Mouse (Mus musculus) ovary, postnatal 10 days (tissue): Measurements from ENCODE around the gene Wwox.

Source experiments
- DNase-seq: peaks from one replicate; pipeline ENCODE4 v3.0.0; 2022; ENCODE audit warnings: low spot score

The Wwox gene

GRCm38 (mm10) chr8:115025390-115026098, 586.1 kb downstream of the Wwox start:
- DNase-seq: no peak

GRCm38 (mm10) chr8:115026201-115026600, 586.7 kb downstream of the Wwox start:
- DNase-seq: no peak

- DNase-seq: no peak
Measured at GRCm38 (mm10) chr8:115033194-115033593, 593.7 kb downstream of the Wwox start.

GRCm38 (mm10) chr8:115036016-115036415, 596.6 kb downstream of the Wwox start:
- DNase-seq: no peak

GRCm38 (mm10) chr8:115038426-115038825, 599.0 kb downstream of the Wwox start:
- DNase-seq: no peak

- DNase-seq: no peak
Measured at GRCm38 (mm10) chr8:115045746-115046145, 606.3 kb downstream of the Wwox start.

GRCm38 (mm10) chr8:115046496-115046895, 607.0 kb downstream of the Wwox start:
- DNase-seq: no peak

- DNase-seq: no peak
Measured at GRCm38 (mm10) chr8:115058193-115058835, 618.9 kb downstream of the Wwox start.

GRCm38 (mm10) chr8:115063623-115064022, 624.2 kb downstream of the Wwox start:
- DNase-seq: no peak

GRCm38 (mm10) chr8:115064691-115065090, 625.2 kb downstream of the Wwox start:
- DNase-seq: no peak

GRCm38 (mm10) chr8:115065386-115065785, 625.9 kb downstream of the Wwox start:
- no peak for DNase-seq

- no peak for DNase-seq
Measured at GRCm38 (mm10) chr8:115066550-115067058, 627.1 kb downstream of the Wwox start.

- DNase-seq: no peak
Measured at GRCm38 (mm10) chr8:115068723-115069122, 629.3 kb downstream of the Wwox start.

- DNase-seq: no peak
Measured at GRCm38 (mm10) chr8:115070225-115070624, 630.8 kb downstream of the Wwox start.

- DNase-seq: no peak
Measured at GRCm38 (mm10) chr8:115071231-115071630, 631.8 kb downstream of the Wwox start.

GRCm38 (mm10) chr8:115078296-115078695, 638.8 kb downstream of the Wwox start:
- no peak for DNase-seq

- no peak for DNase-seq
Measured at GRCm38 (mm10) chr8:115081302-115082207, 642.1 kb downstream of the Wwox start.

- DNase-seq: no peak
Measured at GRCm38 (mm10) chr8:115088162-115088561, 648.7 kb downstream of the Wwox start.

- DNase-seq: no peak
Measured at GRCm38 (mm10) chr8:115089744-115090143, 650.3 kb downstream of the Wwox start.

GRCm38 (mm10) chr8:115090202-115090601, 650.7 kb downstream of the Wwox start:
- no peak for DNase-seq

GRCm38 (mm10) chr8:115095548-115095947, 656.1 kb downstream of the Wwox start:
- peak; percentile 8 for DNase-seq

- peak; percentile 15 for DNase-seq
Measured at GRCm38 (mm10) chr8:115097988-115098562, 658.6 kb downstream of the Wwox start.
